Mouse (Mus musculus): ENCODE data around the gene Rasl2-9.

DNA sequence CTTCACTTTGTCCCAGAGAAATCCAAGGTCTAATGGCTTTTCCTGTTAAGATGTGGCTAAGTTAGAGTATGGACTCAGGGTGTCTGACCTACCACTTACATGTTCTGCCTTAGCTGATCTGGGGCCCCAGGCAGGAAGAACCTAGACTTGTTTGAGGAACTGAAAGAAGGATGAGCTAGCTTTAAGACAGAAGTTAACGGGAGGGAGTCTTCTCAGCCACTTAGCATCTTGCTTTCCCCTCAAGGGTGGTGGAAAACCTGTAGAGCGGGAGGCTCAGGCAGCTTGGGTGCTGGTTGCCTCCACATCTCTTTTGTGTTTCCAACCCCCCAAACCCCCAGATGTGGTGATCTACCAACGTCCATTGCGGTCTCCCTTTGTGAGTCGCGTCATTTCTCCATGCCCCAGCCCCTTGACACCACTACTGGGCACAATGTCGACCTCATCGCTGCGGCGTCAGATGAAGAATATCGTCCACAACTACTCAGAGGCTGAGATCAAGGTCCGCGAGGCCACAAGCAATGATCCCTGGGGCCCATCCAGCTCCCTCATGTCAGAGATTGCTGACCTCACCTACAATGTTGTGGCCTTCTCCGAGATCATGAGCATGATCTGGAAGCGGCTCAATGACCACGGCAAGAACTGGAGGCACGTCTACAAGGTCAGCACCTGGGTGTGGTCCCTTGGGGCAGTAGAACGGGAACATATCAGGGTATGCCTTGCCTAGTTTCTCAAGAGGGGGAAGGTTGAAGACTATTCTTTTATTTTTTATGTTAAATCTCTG, 42.2 kb downstream of the Rasl2-9 start:
- TF ChIP-seq CTCF (IDR thresholded peaks at IDR 0.05; ENCODE audit: low read depth) (no peak), EP300 (IDR thresholded peaks at IDR 0.05; ENCODE audit: low read depth) (no peak)
